Mouse (Mus musculus) kidney, adult 2 months (tissue): ENCODE data around the gene Cntrob.

Experiments
- CTCF ChIP-seq: fragments of 200-500 bp; conservative IDR thresholded peaks from 2 replicates; pipeline ENCODE4 v1.5.1; 2011; ENCODE audit warnings: low read depth, mild to moderate bottlenecking, control low read depth, low read length, moderate library complexity, mixed read lengths; ENCODE audit not compliant: insufficient read depth, insufficient read length
- POLR2A ChIP-seq: fragments of 200-500 bp; IDR thresholded peaks from one replicate; pipeline ENCODE4 v1.6.1; 2011; ENCODE audit warnings: low read depth, low read length, control low read depth

DNA sequence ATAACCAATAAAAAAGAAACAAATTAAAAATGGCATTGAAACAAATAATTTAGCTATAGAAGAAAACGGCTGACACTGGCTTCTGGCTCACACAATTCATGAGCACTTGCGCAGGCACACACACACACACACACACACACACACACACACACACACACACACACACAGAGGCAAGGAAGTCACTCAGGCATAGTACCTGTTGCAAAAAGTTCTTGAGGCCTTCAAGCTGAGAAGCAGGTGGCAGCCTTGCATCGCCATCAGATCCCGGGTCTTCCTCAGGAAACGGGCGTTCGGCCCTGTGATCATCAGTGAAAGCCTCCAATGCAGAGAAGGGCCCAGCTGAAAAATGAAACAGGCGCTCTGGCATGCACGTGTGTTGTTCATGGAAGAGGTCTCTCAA is 18.3 kb downstream of the Cntrob start:
- TF ChIP-seq POLR2A (no peak), CTCF (no peak)
